Mouse (Mus musculus) testis, adult 2 months (tissue): ENCODE measurements at regions not wholly inside any gene's neighbourhood (a gene's known extent, or its start where the extent isn't known, plus 50 kb on each side); places are given as distances from the start of the nearest gene placed in this dataset.

Experiments used
- H3K27ac ChIP-seq: fragments of 200-500 bp; 2 replicates; pipeline ENCODE4 v1.5.1; 2012; ENCODE audit warnings: low read depth, low read length; ENCODE audit not compliant: control insufficient read depth, insufficient read depth
- H3K27me3 ChIP-seq: fragments of 200-500 bp; 2 replicates; pipeline ENCODE4 v1.6.1; 2012; ENCODE audit warnings: mild to moderate bottlenecking, low read length, moderate library complexity; ENCODE audit not compliant: control insufficient read depth, insufficient read depth
- H3K36me3 ChIP-seq: fragments of 200-500 bp; 2 replicates; pipeline ENCODE4 v1.6.1; 2012; ENCODE audit warnings: mild to moderate bottlenecking, low read length; ENCODE audit not compliant: control insufficient read depth, insufficient read depth
- H3K4me1 ChIP-seq: fragments of 200-500 bp; 2 replicates; pipeline ENCODE4 v1.6.1; 2012; ENCODE audit warnings: low read length; ENCODE audit not compliant: control insufficient read depth, insufficient read depth
- H3K4me3 ChIP-seq: fragments of 200-500 bp; 2 replicates; pipeline ENCODE4 v1.5.1; 2012; ENCODE audit warnings: low read depth, mild to moderate bottlenecking, low read length, moderate library complexity, mixed read lengths; ENCODE audit not compliant: control insufficient read depth
- CTCF ChIP-seq: fragments of 200-500 bp; IDR thresholded peaks from 2 replicates; pipeline ENCODE4 v1.5.1; 2012; ENCODE audit warnings: low read depth, mild to moderate bottlenecking, inconsistent platforms, low read length, moderate library complexity; ENCODE audit not compliant: control insufficient read depth, insufficient read depth, insufficient replicate concordance
- POLR2A ChIP-seq: fragments of 200-500 bp; IDR thresholded peaks from 2 replicates; pipeline ENCODE4 v1.6.1; 2012; ENCODE audit warnings: low read depth, mild to moderate bottlenecking, inconsistent platforms, low read length, moderate library complexity; ENCODE audit not compliant: control insufficient read depth

- Histone ChIP-seq H3K27me3 (no peaks in the 10 kb centered on the region), H3K36me3 (no peaks in the 10 kb centered on the region), H3K4me1 (no peaks in the 10 kb centered on the region; the same call in 1 of the 2 replicates), H3K4me3 (no peak overlapping the region), H3K27ac (no peak overlapping the region)
- TF ChIP-seq CTCF = no peak
- no peak for TF ChIP-seq POLR2A
These were observed 51.8 kb downstream of the Gm9376 start for GRCm38 (mm10) chr14:118318524-118318923.

GRCm38 (mm10) chr14:118320101-118320500 lies 53.3 kb downstream of the Gm9376 start:
- Histone ChIP-seq H3K27me3 (no peaks in the 10 kb centered on the region), H3K36me3 (no peaks in the 10 kb centered on the region), H3K4me3 (no peak overlapping the region), H3K27ac (no peak overlapping the region), H3K4me1 (no peaks in the 10 kb centered on the region; the same call in 1 of the 2 replicates)
- TF ChIP-seq POLR2A (no peak), CTCF (no peak)

- Histone ChIP-seq H3K36me3 (no peaks in the 10 kb centered on the region), H3K4me1 (no peaks in the 10 kb centered on the region; the same call in 1 of the 2 replicates), H3K27ac (no peak overlapping the region), H3K4me3 (no peak overlapping the region), H3K27me3 (no peaks in the 10 kb centered on the region)
- TF ChIP-seq CTCF (no peak), POLR2A (no peak)
These were observed 54.3 kb downstream of the Gm9376 start for GRCm38 (mm10) chr14:118321083-118321482.

GRCm38 (mm10) chr14:118322003-118322821 lies 55.5 kb downstream of the Gm9376 start:
- Histone ChIP-seq H3K27ac (no peak overlapping the region), H3K36me3 (no peaks in the 10 kb centered on the region), H3K4me3 (no peak overlapping the region), H3K4me1 (no peaks in the 10 kb centered on the region; the same call in 1 of the 2 replicates), H3K27me3 (no peaks in the 10 kb centered on the region)
- TF ChIP-seq CTCF (no peak), POLR2A (no peak)

- no peak for TF ChIP-seq POLR2A
- no peak for TF ChIP-seq CTCF
- Histone ChIP-seq H3K27ac (no peak overlapping the region), H3K27me3 (no peaks in the 10 kb centered on the region)
These were observed 56.1 kb downstream of the Gm9376 start for GRCm38 (mm10) chr14:118322865-118323264.

GRCm38 (mm10) chr14:118338071-118338470 lies 71.3 kb downstream of the Gm9376 start:
- Histone ChIP-seq H3K27me3 (no peaks in the 10 kb centered on the region), H3K4me3 (no peak overlapping the region), H3K4me1 (no peaks in the 10 kb centered on the region), H3K36me3 (no peaks in the 10 kb centered on the region), H3K27ac (no peak overlapping the region)
- TF ChIP-seq POLR2A = no peak
- TF ChIP-seq CTCF = no peak

More at GRCm38 (mm10) chr14:118322865-118323264, 56.1 kb downstream of the Gm9376 start:
- H3K36me3 ChIP-seq = no peaks in the 10 kb centered on the region
- no peak overlapping the region for H3K4me3 ChIP-seq
- no peaks in the 10 kb centered on the region; the same call in 1 of the 2 replicates for H3K4me1 ChIP-seq

GRCm38 (mm10) chr14:118362931-118363330 lies 96.2 kb downstream of the Gm9376 start:
- Histone ChIP-seq H3K4me1 (no peaks in the 10 kb centered on the region), H3K36me3 (no peaks in the 10 kb centered on the region), H3K27me3 (no peaks in the 10 kb centered on the region), H3K4me3 (no peak overlapping the region), H3K27ac (no peak overlapping the region)
- TF ChIP-seq POLR2A = no peak
